Mouse (Mus musculus): ENCODE results near the gene Hsd11b2. TPM values are rescaled to one million over a fixed set of nuclear protein-coding genes. Genes with fewer than 3 reads are reported as not detected.

Gene Hsd11b2
- polyA plus RNA-seq (2016; fragmentation: Nextera tagmentation; extraction: Ambion mirVana) = 24.2 and 24.7 TPM in 2 replicates

DNA sequence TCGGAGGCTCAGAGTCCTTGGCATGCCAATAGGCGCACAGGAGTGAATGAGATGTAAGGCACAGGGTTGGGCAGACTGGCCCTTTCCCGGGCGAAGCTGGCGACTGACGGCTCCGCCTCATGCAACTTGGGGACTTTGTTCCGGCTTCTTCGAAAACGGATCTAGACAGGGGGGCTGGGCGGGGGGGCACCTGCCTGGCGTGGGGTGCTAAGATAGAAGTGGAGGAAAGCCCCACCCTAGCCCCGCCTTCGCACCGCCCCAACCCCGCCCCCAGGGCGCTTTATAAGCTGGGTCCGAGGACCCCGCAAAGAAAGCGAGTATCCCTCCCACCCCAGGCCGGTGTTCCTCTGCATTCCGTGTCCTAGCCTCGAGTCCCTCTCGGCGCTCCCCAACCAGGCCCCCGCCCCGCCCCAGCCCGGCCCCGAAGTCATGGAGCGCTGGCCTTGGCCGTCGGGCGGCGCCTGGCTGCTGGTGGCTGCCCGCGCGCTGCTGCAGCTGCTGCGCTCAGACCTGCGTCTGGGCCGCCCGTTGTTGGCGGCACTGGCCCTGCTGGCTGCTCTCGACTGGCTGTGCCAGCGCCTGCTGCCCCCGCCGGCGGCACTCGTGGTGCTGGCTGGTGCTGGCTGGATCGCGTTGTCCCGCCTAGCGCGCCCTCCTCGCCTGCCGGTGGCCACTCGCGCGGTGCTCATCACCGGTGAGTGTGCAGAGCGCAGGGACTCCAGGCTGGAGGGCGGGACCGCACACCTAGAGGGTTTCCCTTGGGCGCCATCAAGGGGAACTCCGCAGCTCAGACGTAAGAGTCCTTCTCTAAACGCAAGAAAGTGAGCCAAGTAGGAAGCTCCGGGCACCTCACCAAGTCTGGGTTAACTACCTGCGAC lies at the start of gene Hsd11b2:
Gene Hsd11b2 (plus strand): TSS at position 320 of the 878 bp plus-strand sequence.
- H3K27me3 ChIP-seq = peaks cover 20% of the 10 kb centered on the region
- WGBS = under 1% methylated on average over 66 of the region's 68 CpGs
- no peaks in the 10 kb centered on the region for H3K9me3 ChIP-seq (replicated peaks)
- peaks cover 56% of the 10 kb centered on the region for H3K4me1 ChIP-seq
- peak within 1 kb of the TSS; percentile 96 for H3K4me2 ChIP-seq (replicated peaks)
- peak within 1 kb of the TSS; percentile 87 for H3K9ac ChIP-seq
- peak within 1 kb of the TSS; percentile 83 for H3K27ac ChIP-seq
- peak within 1 kb of the TSS; percentile 66 for H3K4me3 ChIP-seq
- peaks cover 19% of the 10 kb centered on the region for H3K36me3 ChIP-seq
- ATAC-seq (ENCODE audit: low FRiP score) = peak; percentile 65

GRCm38 (mm10) chr8:105469041-105469695 lies 49.4 kb upstream of the Hsd11b2 start:
- Histone ChIP-seq H3K27me3 (peaks cover 15% of the 10 kb centered on the region), H3K4me1 (peaks cover 71% of the 10 kb centered on the region), H3K4me3 (peak overlapping the region; percentile 41), H3K9me3 (replicated peaks) (no peaks in the 10 kb centered on the region), H3K36me3 (peaks cover 18% of the 10 kb centered on the region), H3K4me2 (replicated peaks) (peak overlapping the region; percentile 57), H3K27ac (peak overlapping the region; percentile 89), H3K9ac (peak overlapping the region; percentile 63)
- WGBS = 15% methylated on average over 6 of the region's 6 CpGs
- ATAC-seq (ENCODE audit: low FRiP score) = peak; percentile 62

GRCm38 (mm10) chr8:105469816-105470215 lies 48.7 kb upstream of the Hsd11b2 start:
- Histone ChIP-seq H3K9ac (peak overlapping the region; percentile 63), H3K27ac (peak overlapping the region; percentile 89), H3K9me3 (replicated peaks) (no peaks in the 10 kb centered on the region), H3K4me2 (replicated peaks) (peak overlapping the region; percentile 57), H3K4me1 (peaks cover 71% of the 10 kb centered on the region), H3K27me3 (peaks cover 15% of the 10 kb centered on the region), H3K36me3 (peaks cover 18% of the 10 kb centered on the region), H3K4me3 (peak overlapping the region; percentile 41)
- no peak for ATAC-seq (ENCODE audit: low FRiP score)
- 69% methylated on average over 5 of the region's 5 CpGs for WGBS

- WGBS = 60% methylated on average over 5 of the region's 5 CpGs
- no peaks in the 10 kb centered on the region for H3K9me3 ChIP-seq (replicated peaks)
- H3K4me3 ChIP-seq = peak overlapping the region; percentile 41
- H3K9ac ChIP-seq = peak overlapping the region; percentile 63
- peaks cover 18% of the 10 kb centered on the region for H3K36me3 ChIP-seq
- H3K27me3 ChIP-seq = peaks cover 15% of the 10 kb centered on the region
- ATAC-seq (ENCODE audit: low FRiP score) = no peak
- peak overlapping the region; percentile 89 for H3K27ac ChIP-seq
- peak overlapping the region; percentile 57 for H3K4me2 ChIP-seq (replicated peaks)
- peaks cover 72% of the 10 kb centered on the region for H3K4me1 ChIP-seq
These were observed 48.3 kb upstream of the Hsd11b2 start for GRCm38 (mm10) chr8:105470262-105470661.

- Histone ChIP-seq H3K27ac (peak overlapping the region; percentile 89), H3K4me3 (peak overlapping the region; percentile 41), H3K27me3 (peaks cover 15% of the 10 kb centered on the region), H3K4me2 (replicated peaks) (peak overlapping the region; percentile 57), H3K36me3 (peaks cover 19% of the 10 kb centered on the region), H3K4me1 (peaks cover 76% of the 10 kb centered on the region), H3K9me3 (replicated peaks) (no peaks in the 10 kb centered on the region), H3K9ac (peak overlapping the region; percentile 63)
- ATAC-seq (ENCODE audit: low FRiP score) = peak; percentile 87
- 12% methylated on average over 11 of the region's 11 CpGs for WGBS
These were observed 47.8 kb upstream of the Hsd11b2 start for GRCm38 (mm10) chr8:105470681-105471313.

GRCm38 (mm10) chr8:105471314-105472015 lies 47.1 kb upstream of the Hsd11b2 start, which contains the start of gene Tppp3:
Gene Tppp3 (minus strand): TSS chr8:105471526.
- peaks cover 78% of the 10 kb centered on the region for H3K4me1 ChIP-seq

GRCm38 (mm10) chr8:105472414-105472932 lies 46.1 kb upstream of the Hsd11b2 start:
- H3K27me3 ChIP-seq = peaks cover 18% of the 10 kb centered on the region
- ATAC-seq (ENCODE audit: low FRiP score) = no peak
- peaks cover 76% of the 10 kb centered on the region for H3K4me1 ChIP-seq
- no peaks in the 10 kb centered on the region for H3K9me3 ChIP-seq (replicated peaks)
- H3K4me3 ChIP-seq = no peak overlapping the region
- peaks cover 11% of the 10 kb centered on the region for H3K36me3 ChIP-seq
- no peak overlapping the region for H3K9ac ChIP-seq
- H3K4me2 ChIP-seq (replicated peaks) = 0 out of 2 replicates have a peak overlapping the region, but pooled peaks have one; percentile 4
- H3K27ac ChIP-seq = peak overlapping the region; percentile 40; the same call in 1 of the 2 replicates
- 16% methylated on average over 23 of the region's 23 CpGs for WGBS

More at GRCm38 (mm10) chr8:105471314-105472015, 47.1 kb upstream of the Hsd11b2 start, which contains the start of gene Tppp3:
- H3K27me3 ChIP-seq = peaks cover 18% of the 10 kb centered on the region
- WGBS = 2% methylated on average over 25 of the region's 25 CpGs
- peak within 1 kb of the TSS; percentile 57 for H3K4me2 ChIP-seq (replicated peaks)
- H3K9me3 ChIP-seq (replicated peaks) = no peaks in the 10 kb centered on the region
- H3K9ac ChIP-seq = peak within 1 kb of the TSS; percentile 63
- H3K4me3 ChIP-seq = peak within 1 kb of the TSS; percentile 41
- peak within 1 kb of the TSS; percentile 89 for H3K27ac ChIP-seq
- ATAC-seq (ENCODE audit: low FRiP score) = peak; percentile 89
- peaks cover 21% of the 10 kb centered on the region for H3K36me3 ChIP-seq

- no peak overlapping the region for H3K9ac ChIP-seq
- H3K4me2 ChIP-seq (replicated peaks) = no peak overlapping the region
- WGBS = 52% methylated on average over 9 of the region's 9 CpGs
- H3K9me3 ChIP-seq (replicated peaks) = no peaks in the 10 kb centered on the region
- no peak overlapping the region for H3K4me3 ChIP-seq
- peaks cover 7% of the 10 kb centered on the region; the same call in 1 of the 2 replicates for H3K36me3 ChIP-seq
- H3K27ac ChIP-seq = no peak overlapping the region
- H3K4me1 ChIP-seq = peaks cover 75% of the 10 kb centered on the region
- H3K27me3 ChIP-seq = peaks cover 18% of the 10 kb centered on the region
- ATAC-seq (ENCODE audit: low FRiP score) = no peak
These were observed 45.6 kb upstream of the Hsd11b2 start for GRCm38 (mm10) chr8:105472983-105473382.

- WGBS = 20% methylated on average over 17 of the region's 17 CpGs
- peaks cover 18% of the 10 kb centered on the region for H3K27me3 ChIP-seq
- peak overlapping the region; percentile 15; the same call in 1 of the 2 replicates for H3K4me2 ChIP-seq (replicated peaks)
- ATAC-seq (ENCODE audit: low FRiP score) = no peak
- H3K4me3 ChIP-seq = no peak overlapping the region
- H3K4me1 ChIP-seq = peaks cover 72% of the 10 kb centered on the region
- no peak overlapping the region for H3K9ac ChIP-seq
- H3K9me3 ChIP-seq (replicated peaks) = no peaks in the 10 kb centered on the region
- H3K36me3 ChIP-seq = peaks cover 7% of the 10 kb centered on the region; the same call in 1 of the 2 replicates
- peak overlapping the region; percentile 30; the same call in 1 of the 2 replicates for H3K27ac ChIP-seq
These were observed 44.5 kb upstream of the Hsd11b2 start for GRCm38 (mm10) chr8:105473816-105474606.

GRCm38 (mm10) chr8:105474680-105475079 lies 43.9 kb upstream of the Hsd11b2 start:
- H3K4me3 ChIP-seq = no peak overlapping the region
- 38% methylated on average over 5 of the region's 5 CpGs for whole genome bisulfite sequencing
- H3K4me1 ChIP-seq = peaks cover 66% of the 10 kb centered on the region
- peaks cover 18% of the 10 kb centered on the region for H3K27me3 ChIP-seq
- ATAC-seq (ENCODE audit: low FRiP score) = no peak
- H3K9ac ChIP-seq = no peak overlapping the region
- no peaks in the 10 kb centered on the region for H3K9me3 ChIP-seq (replicated peaks)
- peak overlapping the region; percentile 30; the same call in 1 of the 2 replicates for H3K27ac ChIP-seq
- no peak overlapping the region for H3K4me2 ChIP-seq (replicated peaks)
- H3K36me3 ChIP-seq = peaks cover 7% of the 10 kb centered on the region; the same call in 1 of the 2 replicates

All from hindbrain, embryonic 12.5 days (tissue).